Mouse (Mus musculus) liver, adult 2 months (tissue): Measurements from ENCODE around the gene Ptbp1. TPM values are rescaled to one million over a fixed set of nuclear protein-coding genes. Genes with fewer than 3 reads are reported as not detected.

Experiments
- DNase-seq: peaks from one replicate; pipeline ENCODE4 v3.0.0-alpha.2; 2011; ENCODE audit warnings: low read depth, low spot score; ENCODE audit errors: extremely low read depth
- H3K27ac ChIP-seq: fragments of 200-500 bp; replicated peaks from 2 replicates; pipeline ENCODE4 v1.5.1; 2012; ENCODE audit warnings: low read depth, mild to moderate bottlenecking, control low read depth, inconsistent platforms, low read length; ENCODE audit not compliant: insufficient read depth
- H3K27me3 ChIP-seq: fragments of 200-500 bp; 2 replicates; pipeline ENCODE4 v1.6.1; 2012; ENCODE audit warnings: mild to moderate bottlenecking, moderate library complexity, low read length, inconsistent platforms; ENCODE audit not compliant: control insufficient read depth, insufficient read depth
- H3K36me3 ChIP-seq: fragments of 200-500 bp; 2 replicates; pipeline ENCODE4 v1.6.1; 2012; ENCODE audit warnings: low read length, inconsistent platforms; ENCODE audit not compliant: control insufficient read depth, insufficient read depth
- H3K4me1 ChIP-seq: fragments of 200-500 bp; 2 replicates; pipeline ENCODE4 v1.6.1; 2011; ENCODE audit warnings: low read length; ENCODE audit not compliant: control insufficient read depth, insufficient read depth
- H3K4me3 ChIP-seq: fragments of 200-500 bp; 2 replicates; pipeline ENCODE4 v1.5.1; 2011; ENCODE audit warnings: low read depth, mild to moderate bottlenecking, control low read depth, low read length, moderate library complexity; ENCODE audit not compliant: insufficient read depth
- H3K79me2 ChIP-seq: fragments of 200-500 bp; 2 replicates; pipeline ENCODE4 v1.6.1; 2012; ENCODE audit warnings: inconsistent platforms, mild to moderate bottlenecking, low read length, moderate library complexity; ENCODE audit not compliant: control insufficient read depth, insufficient read depth
- H3K9ac ChIP-seq: fragments of 200-500 bp; 2 replicates; pipeline ENCODE4 v1.6.1; 2012; ENCODE audit warnings: low read depth, mild to moderate bottlenecking, control low read depth, inconsistent platforms, low read length
- CTCF ChIP-seq: fragments of 200-500 bp; IDR thresholded peaks from 2 replicates; pipeline ENCODE4 v1.5.1; 2011; ENCODE audit warnings: low read depth, low read length, control low read depth
- POLR2A ChIP-seq: fragments of 200-500 bp; IDR thresholded peaks from 2 replicates; pipeline ENCODE4 v1.6.1; 2011; ENCODE audit warnings: low read length, control low read depth; ENCODE audit not compliant: insufficient read depth; ENCODE audit errors: extremely low read depth
- WGBS: fragments of 180-500 bp; shearing (Covaris S2); methylation state at CpG from one replicate; pipeline ENCODE4 v1.1.7; 2018; 5-methylcytosine and 5-hydroxymethylcytosine counted together
- polyA plus RNA-seq: library from polyadenylated mRNA; depleted of rRNA; stranded (reverse); fragments of >200 nt; gene quantifications from 2 replicates; pipeline ENCODE4 v1.2.3, GENCODE M21; 2012
- total RNA-seq: library from RNA; depleted of rRNA; stranded (reverse); fragments of >200 nt; gene quantifications from 2 replicates; pipeline ENCODE4 v1.2.3, GENCODE M21; 2014

Ptbp1 gene
- total and polyA plus RNA-seq, 2 experiments: 43.9 to 103 TPM

GRCm38 (mm10) chr10:79857894-79858293, 3.7 kb downstream of the Ptbp1 start:
- H3K4me3 ChIP-seq: no peak overlapping the region
- H3K36me3 ChIP-seq: peaks cover 25% of the 10 kb centered on the region
- TF ChIP-seq CTCF: no peak
- no peak for TF ChIP-seq POLR2A
- H3K79me2 ChIP-seq: peaks cover 42% of the 10 kb centered on the region
- H3K27ac ChIP-seq: no peak overlapping the region
- 71% methylated on average over 2 of the region's 2 CpGs for WGBS
- no peaks in the 10 kb centered on the region for H3K27me3 ChIP-seq
- DNase-seq: no peak
- H3K9ac ChIP-seq: no peak overlapping the region
- peaks cover 25% of the 10 kb centered on the region for H3K4me1 ChIP-seq

- H3K79me2 ChIP-seq: peaks cover 42% of the 10 kb centered on the region
- 36% methylated on average over 17 of the region's 17 CpGs for WGBS
- DNase-seq: peak; percentile 44
- TF ChIP-seq POLR2A (no peak), CTCF (no peak)
- H3K9ac ChIP-seq: no peak overlapping the region
- H3K4me3 ChIP-seq: no peak overlapping the region
- no peaks in the 10 kb centered on the region for H3K27me3 ChIP-seq
- H3K27ac ChIP-seq: no peak overlapping the region
- H3K4me1 ChIP-seq: peaks cover 22% of the 10 kb centered on the region
- H3K36me3 ChIP-seq: peaks cover 25% of the 10 kb centered on the region
Measured at GRCm38 (mm10) chr10:79858416-79859074, 4.3 kb downstream of the Ptbp1 start.

- no peak overlapping the region for H3K4me3 ChIP-seq
- TF ChIP-seq CTCF (no peak), POLR2A (no peak)
Measured at GRCm38 (mm10) chr10:79859116-79859515, 4.9 kb downstream of the Ptbp1 start.

GRCm38 (mm10) chr10:79860079-79860911, 6.1 kb downstream of the Ptbp1 start:
- WGBS: 95% methylated on average over 26 of the region's 26 CpGs
- no peak overlapping the region for H3K9ac ChIP-seq
- H3K27ac ChIP-seq: no peak overlapping the region
- H3K27me3 ChIP-seq: no peaks in the 10 kb centered on the region
- peaks cover 22% of the 10 kb centered on the region for H3K4me1 ChIP-seq
- TF ChIP-seq CTCF (no peak), POLR2A (no peak)
- no peak for DNase-seq
- peaks cover 25% of the 10 kb centered on the region for H3K36me3 ChIP-seq
- H3K4me3 ChIP-seq: no peak overlapping the region
- H3K79me2 ChIP-seq: peaks cover 37% of the 10 kb centered on the region

More at GRCm38 (mm10) chr10:79859116-79859515, 4.9 kb downstream of the Ptbp1 start:
- WGBS: 80% methylated on average over 11 of the region's 11 CpGs
- no peak for DNase-seq
- Histone ChIP-seq H3K36me3 (peaks cover 25% of the 10 kb centered on the region), H3K79me2 (peaks cover 42% of the 10 kb centered on the region), H3K9ac (no peak overlapping the region), H3K27ac (no peak overlapping the region), H3K4me1 (peaks cover 22% of the 10 kb centered on the region), H3K27me3 (no peaks in the 10 kb centered on the region)

- WGBS: 75% methylated on average over 25 of the region's 25 CpGs
- no peak overlapping the region for H3K4me3 ChIP-seq
- no peaks in the 10 kb centered on the region for H3K27me3 ChIP-seq
- TF ChIP-seq POLR2A (no peak), CTCF (no peak)
- no peak for DNase-seq
- H3K36me3 ChIP-seq: peaks cover 25% of the 10 kb centered on the region
- peaks cover 19% of the 10 kb centered on the region for H3K4me1 ChIP-seq
- H3K9ac ChIP-seq: no peak overlapping the region
- H3K79me2 ChIP-seq: peaks cover 28% of the 10 kb centered on the region
- H3K27ac ChIP-seq: no peak overlapping the region
Measured at GRCm38 (mm10) chr10:79861230-79862048, 7.2 kb downstream of the Ptbp1 start.
